Mouse (Mus musculus) megakaryocyte, embryonic 14.5 days (primary cell): ENCODE measurements around the gene Tmem174.

Experiments used
- FLI1 ChIP-seq: IDR thresholded peaks from 2 replicates; pipeline ENCODE4 v1.6.1; 2012; ENCODE audit warnings: low read length, inconsistent platforms, mixed read lengths
- GATA1 ChIP-seq: IDR thresholded peaks from 3 replicates; pipeline ENCODE4 v1.6.1; 2012; ENCODE audit warnings: mixed read lengths, low read length, inconsistent platforms, borderline replicate concordance

DNA sequence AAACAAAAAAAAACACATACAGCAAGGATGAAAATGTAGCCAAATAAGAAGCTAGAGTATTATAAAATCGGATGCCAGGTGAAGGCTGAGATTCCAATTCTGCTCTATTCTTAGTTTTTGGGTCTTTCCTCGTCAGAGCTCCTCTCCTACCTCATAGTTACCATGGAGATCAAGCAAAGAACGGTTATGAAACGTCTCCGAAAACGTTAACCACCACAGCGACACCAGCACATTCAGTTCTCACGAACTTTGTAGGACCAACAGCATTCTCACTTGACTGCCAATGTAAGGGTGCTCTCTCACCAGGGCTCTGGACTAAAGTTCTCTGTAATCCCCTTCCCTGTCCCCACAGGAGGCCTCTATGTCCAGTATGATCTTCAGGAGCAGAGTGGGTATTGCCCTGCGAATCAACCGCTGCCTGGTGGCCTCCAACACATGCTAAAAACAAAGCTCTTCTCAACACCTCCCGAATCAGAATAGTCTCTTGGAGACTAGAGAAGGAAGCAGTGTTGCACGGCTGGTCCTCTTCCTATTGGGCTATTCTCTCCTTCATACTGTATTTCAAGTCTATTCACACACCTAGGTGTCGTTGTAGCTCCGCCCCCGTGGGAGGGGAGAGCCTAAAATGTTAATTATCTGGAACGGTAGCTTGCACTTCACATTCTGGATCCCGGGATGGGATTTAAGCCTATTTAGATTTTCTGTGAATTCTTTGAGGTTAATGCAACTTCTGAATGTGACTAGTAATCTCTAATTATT, 50.2 kb downstream of the Tmem174 start:
- TF ChIP-seq GATA1: no peak
- no peak for TF ChIP-seq FLI1
